Mouse (Mus musculus) kidney, postnatal 36 days (tissue): ENCODE data around the gene Rmi2.
"Not testable (repeated sequence)": the region's sequence is repeated elsewhere in the genome, so short reads cannot be mapped to it uniquely, and the experiment has no call there.

Source experiments
- DNase-seq, 2 experiments: peaks; one replicate each; pipeline ENCODE4 v3.0.0; 2021 to 2022; ENCODE audit warnings: mixed read lengths in 2 of 2

The Rmi2 gene

DNA sequence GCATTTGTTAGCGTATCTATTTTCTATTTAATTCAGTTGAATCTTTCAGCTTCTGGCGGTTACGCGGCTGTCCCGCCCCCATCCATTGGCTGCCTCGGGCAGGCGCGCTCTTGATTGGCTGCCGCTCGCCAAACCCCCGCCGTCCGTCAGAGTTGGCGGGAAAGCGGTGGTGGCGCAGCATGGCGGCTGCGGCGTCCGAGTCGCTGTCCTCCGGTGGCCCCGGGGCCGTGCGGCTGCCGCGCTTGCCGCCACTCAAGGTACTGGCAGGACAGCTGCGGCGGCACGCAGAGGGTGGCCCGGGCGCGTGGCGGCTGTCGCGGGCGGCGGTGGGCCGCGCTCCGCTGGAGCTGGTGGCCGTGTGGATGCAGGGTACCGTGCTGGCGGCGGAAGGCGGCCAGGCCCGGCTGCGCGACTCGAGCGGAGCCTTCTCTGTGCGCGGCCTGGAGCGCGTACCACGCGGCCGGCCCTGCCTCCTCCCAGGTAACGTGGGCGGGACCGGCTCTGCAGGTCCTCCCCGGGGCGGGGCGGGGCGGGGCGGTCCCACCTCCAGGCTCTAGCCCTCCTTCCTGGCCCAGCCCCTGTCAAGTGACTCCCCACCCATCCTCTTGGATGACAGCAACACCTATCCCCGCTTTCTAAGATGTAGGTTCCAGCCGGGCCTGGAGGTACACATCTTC is at the start of gene Rmi2:
Rmi2 (plus strand) TSS at position 149 of the 677 bp plus-strand sequence.
- peak; percentile 86 to 93 for DNase-seq

- peak; percentile 90 to 93 for DNase-seq
Observed at GRCm38 (mm10) chr16:10785371-10786231, 49.3 kb upstream of the Rmi2 start, which contains the start of gene Socs1. TSS of gene Socs1 (minus strand) at chr16:10785536.

GRCm38 (mm10) chr16:10786288-10786687 is 48.6 kb upstream of the Rmi2 start:
- peak; percentile 88 to 89 for DNase-seq

GRCm38 (mm10) chr16:10786782-10787547 is 47.9 kb upstream of the Rmi2 start:
- DNase-seq: peak in 1 of 2 experiments; percentile 7

- DNase-seq: no peak
Observed at GRCm38 (mm10) chr16:10787548-10788058, 47.3 kb upstream of the Rmi2 start.

GRCm38 (mm10) chr16:10788271-10788670 is 46.6 kb upstream of the Rmi2 start, which contains the start of gene Tnp2:
TSS of gene Tnp2 (minus strand) at chr16:10788660.
- no peak for DNase-seq

DNA sequence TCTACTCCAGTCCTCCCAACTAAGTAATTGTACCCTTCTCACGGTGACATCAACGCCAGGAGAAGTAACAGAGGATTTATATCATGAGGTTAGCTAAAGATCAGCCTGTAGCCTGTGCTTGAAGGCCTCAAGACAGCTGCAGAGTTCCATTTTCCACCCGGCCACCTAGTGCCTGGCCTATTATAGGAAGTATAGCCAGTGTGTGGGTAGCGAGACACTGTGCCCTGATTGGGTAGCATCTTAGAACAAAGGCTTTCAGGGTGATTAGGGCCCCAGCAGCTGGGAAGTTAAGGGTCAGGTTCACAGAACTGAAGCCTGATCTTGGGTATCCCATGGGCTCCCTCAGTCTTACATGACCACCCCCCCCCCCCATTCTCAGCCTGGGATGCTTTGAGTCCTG is 46.0 kb upstream of the Rmi2 start:
- DNase-seq: no peak

DNA sequence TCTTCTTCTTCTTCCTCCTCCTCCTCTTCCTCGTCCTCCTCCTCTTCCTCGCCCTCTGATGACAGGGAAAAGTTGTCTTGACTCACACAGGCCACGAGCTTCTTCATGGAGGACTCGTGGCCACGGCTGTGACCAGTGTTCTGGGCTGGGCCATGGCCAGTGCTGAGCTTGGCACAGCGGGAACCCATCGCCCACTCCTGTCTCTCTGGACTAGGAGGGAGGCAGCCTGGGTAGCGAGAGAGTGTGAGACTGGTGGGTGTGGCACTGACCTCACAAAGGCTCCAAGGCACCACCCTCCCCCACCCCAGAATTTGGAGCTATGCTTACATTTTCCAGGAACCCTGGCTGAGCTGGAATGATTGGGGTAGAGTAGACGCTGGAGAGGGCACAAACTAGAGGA is 44.2 kb upstream of the Rmi2 start, which contains the start of gene Prm3:
Prm3 (minus strand) TSS at position 213 of the 400 bp plus-strand sequence.
- DNase-seq: no peak

DNA sequence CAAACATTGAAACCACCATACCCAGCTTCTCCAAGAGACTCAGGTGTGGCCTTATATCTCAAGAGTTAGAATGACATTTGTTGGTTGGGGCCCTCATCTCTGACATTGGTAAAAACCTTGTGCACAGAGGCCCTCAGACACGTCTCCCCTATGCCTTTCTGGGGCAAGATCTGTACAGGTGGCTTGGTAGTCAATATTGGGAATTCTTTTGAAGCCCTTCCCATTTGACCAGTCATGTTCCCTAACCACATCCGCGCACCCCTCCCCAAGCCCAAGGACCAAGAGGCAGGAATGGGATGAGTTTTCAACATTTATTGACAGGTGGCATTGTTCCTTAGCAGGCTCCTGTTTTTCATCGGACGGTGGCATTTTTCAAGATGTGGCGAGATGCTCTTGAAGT is 38.8 kb upstream of the Rmi2 start, which contains the start of gene Prm2:
Prm2 (minus strand) TSS at position 101 of the 400 bp plus-strand sequence.
- DNase-seq: no peak

- DNase-seq: not testable (repeated sequence)
Observed at GRCm38 (mm10) chr16:10802420-10802819, 32.4 kb upstream of the Rmi2 start.

DNA sequence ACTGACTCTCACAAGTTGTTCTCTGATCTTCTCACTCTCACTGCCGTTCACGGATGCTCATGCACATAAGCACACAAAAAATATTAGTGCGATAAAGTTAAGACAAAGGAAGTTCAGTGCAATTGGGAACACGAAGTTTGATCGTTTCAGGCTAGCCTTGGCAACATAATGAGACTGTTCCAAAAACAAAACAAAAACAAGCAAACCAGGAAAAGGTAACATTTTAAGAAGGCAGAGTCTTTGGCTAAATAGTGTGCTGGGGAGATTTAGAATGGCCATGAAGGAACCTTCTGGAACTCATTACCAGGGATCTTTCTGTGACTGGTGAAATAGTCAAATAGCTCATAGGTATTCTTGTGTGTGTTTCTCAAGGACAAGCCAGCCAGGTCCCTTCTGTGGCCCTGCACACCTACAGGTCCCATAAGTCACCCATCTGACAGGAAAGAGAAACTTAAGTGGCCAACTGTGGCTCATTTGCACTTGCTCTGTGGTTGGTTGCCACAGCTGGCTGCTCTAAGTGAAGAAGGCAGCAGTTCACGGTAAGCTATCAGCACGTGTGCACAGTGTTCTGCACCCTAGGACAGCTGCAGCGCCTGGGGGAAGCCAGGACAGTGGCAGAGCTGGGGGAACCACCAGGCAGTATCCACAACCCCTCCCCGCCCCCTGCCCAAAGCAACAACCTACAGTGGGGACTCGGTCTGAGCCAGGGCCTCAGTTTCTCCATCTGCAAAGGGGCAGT is 28.9 kb upstream of the Rmi2 start, which contains the start of gene Prm1:
Prm1 (minus strand) TSS at position 51 of the 739 bp plus-strand sequence.
- no peak for DNase-seq

GRCm38 (mm10) chr16:10810376-10810775 is 24.5 kb upstream of the Rmi2 start:
- no peak for DNase-seq

DNA sequence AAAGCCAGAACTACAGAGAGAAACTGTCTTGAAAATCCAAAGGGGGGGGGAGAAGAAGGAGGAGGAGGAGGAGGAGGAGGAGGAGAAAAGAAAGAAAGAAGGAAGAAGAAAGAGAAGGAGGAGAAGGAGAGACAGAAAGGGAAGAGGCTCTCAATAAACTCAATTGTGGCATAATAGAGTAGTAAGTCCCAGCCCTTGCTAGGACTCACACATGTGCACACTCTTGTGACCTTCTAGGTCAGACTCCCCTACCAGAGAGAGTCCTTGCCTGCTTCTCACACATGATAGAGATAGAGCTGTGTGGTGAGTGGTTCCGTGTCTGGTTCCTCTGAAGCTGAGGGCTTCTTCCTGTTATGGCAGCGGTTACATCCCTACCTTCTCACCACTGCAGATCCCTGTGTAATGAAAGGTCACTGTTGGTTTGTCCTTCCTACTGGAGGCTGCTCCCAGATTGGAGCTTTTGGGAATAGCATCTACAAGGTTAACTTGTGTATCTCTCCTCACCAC is 21.9 kb upstream of the Rmi2 start, which contains the start of gene Gm11172:
Gm11172 (plus strand) TSS at position 51 of the 507 bp plus-strand sequence.
- no peak for DNase-seq

DNA sequence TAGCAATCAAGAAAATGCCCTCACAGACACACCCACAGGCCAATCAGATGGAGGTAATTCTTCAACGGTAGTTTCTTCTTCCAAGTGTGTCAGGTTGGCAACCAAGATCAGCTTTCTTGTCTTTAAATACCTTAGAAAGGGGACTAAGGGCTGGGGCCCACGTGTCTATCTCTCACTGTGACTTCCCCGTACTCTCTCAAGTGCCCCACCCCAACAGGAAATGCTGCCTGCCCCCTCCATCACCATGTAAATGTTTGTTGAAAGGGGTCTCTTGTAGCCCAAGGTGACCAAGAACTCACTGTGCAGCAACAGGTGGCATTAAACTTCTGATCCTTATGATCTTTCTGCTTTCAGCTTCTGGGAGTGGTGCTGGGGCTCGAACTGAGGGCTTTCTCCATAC is 21.1 kb upstream of the Rmi2 start:
- no peak for DNase-seq

- DNase-seq: no peak
Observed at GRCm38 (mm10) chr16:10814864-10815263, 20.0 kb upstream of the Rmi2 start.

DNA sequence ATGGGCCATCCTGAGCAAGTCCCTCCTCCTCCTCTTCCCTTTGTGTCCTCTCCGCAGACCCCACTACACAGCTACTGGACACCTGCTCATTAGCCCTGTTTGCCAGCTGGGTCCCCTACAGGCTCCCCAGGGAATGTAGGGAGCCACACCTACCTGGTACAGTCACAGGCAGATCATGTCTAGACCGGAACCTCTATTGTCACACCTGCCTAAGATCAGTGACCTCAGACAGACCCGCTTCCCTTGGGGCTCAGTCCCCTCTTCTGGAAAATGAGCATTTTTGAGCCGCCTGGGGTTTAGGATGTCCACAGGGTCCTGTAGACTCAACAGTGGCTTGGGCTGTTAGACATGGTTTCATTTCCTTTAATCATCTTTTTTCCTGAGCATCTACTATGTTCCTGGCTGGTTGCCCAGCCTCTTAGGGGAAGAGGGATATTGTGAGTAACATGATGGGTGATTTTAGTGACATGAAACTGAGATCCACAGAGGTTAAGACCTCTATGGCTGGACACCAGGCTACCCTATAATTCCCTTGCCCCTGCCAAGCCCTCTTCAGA is 16.2 kb upstream of the Rmi2 start:
- no peak for DNase-seq

GRCm38 (mm10) chr16:10819966-10820365 is 14.9 kb upstream of the Rmi2 start:
- DNase-seq: no peak

- DNase-seq: no peak
Observed at GRCm38 (mm10) chr16:10821387-10821786, 13.5 kb upstream of the Rmi2 start.

GRCm38 (mm10) chr16:10824536-10824935 is 10.3 kb upstream of the Rmi2 start:
- DNase-seq: no peak

- DNase-seq: no peak
Observed at GRCm38 (mm10) chr16:10825840-10826239, 9.0 kb upstream of the Rmi2 start.

DNA sequence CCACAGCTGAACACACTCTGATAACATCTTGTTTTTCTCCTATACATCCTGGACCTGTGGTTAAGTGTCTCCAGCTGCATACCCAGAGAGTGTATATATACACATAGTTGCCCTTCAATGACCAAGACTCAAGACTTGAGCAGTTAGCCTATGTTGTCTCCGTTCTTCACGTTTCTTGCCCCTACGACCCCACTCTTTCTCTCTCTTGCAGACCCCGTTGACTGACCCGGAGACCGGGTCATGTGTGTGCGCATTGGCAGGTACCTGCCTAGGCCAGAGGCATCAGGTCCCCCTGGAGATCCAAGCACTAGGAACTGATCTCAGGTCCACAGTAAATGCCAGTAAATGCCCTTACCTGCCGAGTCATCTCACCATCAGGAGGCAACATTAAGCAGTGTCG is 7.6 kb upstream of the Rmi2 start:
- no peak for DNase-seq
